Mouse (Mus musculus): ENCODE data around the gene Snx9. TPM values are rescaled to one million over a fixed set of nuclear protein-coding genes. Genes with fewer than 3 reads are reported as not detected.

Gene Snx9
- polyA plus RNA-seq, 3 experiments from 2014 or later, result 2.1 to 2.6 (median 2.6) TPM

DNA sequence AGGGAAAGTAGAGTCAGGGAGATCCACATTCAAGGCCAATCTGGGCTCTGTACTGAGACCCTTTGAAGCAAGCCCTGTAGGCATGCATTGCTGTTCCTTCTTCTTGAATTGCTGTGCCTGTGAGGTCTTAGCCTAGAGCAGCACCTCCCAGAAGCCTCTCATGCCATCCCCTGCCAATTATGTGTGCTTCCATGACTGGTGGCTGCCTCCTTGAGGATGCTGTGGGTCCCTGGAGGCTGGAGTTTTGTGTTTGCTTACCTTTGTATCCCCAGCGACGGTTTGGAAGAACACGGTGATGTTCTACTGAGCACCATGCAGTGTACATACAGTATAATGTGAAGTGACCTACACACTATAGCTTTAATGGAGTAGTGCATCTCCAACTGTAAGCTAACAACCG lies 4.2 kb downstream of the Snx9 start:
- no peak for ATAC-seq

DNA sequence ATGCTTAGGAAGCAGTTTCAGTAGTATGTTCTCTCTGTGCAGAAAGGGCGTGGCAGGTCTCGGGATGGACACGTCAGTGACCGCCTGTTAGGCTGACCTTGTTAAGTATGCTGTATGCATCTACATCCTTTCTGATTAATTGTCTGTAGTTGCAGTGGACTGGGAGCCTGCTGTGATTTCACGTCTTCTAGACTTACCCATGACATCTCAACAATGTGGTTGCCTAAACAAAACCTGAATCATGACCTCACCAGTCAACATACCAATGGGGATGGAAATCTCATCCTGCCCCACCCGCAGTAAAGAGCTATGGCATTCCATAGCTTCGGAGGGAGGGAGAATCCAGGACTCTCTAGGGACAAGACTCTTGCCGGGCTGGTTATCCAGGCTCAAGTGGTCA lies 5.0 kb downstream of the Snx9 start:
- no peak for ATAC-seq

DNA sequence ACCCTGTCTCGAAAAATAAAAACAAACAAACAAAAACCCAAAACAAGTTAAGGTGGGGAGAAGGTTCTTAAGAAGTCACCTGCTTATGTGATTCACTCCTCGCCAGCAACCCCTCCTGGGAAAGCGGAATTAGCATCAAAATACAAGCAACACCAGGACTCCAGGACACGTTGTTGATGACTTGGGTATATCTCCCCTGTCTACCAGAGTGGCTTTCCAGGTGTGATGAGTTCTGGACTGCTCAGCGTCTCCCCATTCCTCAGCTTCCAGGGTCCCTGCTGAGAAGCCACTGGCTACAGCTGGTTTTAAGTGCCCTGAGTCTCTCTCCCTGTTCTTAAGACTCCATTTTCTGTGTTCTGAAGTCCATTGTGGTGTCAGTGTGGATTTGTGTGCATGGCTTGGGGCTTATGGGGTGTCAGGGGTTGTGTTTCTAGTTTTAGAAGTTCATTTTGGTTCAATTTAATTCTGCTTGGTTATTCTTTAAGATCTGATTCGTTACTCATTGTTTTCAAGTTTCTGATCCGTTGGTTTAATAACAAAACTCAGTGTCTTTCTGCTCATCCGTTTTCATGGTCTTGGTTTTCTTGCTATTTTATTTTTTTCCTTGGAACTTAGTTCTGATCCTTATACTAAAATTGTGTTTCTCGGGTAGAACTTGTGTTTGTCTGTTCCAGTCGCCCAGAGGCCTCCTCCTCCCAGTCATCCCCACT lies 7.7 kb downstream of the Snx9 start:
- ATAC-seq, result no peak

DNA sequence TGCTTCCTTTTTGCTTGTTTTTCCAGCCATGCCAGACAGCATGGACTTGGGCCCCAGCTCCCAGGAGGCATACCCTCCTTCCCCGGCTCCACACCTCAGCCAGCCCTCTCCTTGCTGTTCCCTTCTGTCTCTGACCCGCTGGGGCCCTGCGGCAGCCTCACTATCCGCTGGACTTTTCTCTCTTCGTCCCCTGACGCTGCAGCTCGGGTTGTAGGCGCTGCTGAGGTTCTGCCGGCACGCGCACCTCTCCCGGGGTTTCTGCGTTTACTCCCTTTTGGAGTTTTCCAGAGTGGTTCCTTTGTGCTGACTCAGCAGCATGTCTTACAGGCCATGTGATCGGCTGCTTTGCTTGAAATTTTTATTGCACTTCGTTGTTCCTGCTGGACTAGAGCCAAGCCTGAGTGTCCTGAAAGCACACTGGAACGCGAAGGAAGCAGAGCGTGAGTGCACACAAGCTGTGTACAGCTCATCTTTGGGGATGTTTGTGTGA lies 8.3 kb downstream of the Snx9 start:
- ATAC-seq, result no peak

DNA sequence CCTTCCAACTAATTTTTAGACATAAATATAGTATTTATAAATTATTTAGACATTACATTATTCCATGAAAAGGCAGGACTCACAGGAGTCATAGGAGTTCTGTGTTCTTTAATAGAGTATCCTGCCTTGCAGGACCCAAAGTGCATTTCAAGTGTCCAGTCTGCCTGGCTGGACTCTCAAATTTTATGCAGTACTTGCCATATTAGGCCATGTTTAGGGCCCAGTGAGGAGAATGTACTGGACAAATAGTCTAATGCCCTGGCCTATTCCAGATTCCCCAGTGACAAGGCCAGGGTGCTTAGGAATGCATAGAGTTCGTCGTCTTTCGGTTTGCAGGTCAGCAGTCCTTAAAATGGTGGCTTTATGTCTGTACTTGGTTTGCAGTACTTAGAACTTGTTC lies 8.9 kb downstream of the Snx9 start:
- no peak for ATAC-seq

DNA sequence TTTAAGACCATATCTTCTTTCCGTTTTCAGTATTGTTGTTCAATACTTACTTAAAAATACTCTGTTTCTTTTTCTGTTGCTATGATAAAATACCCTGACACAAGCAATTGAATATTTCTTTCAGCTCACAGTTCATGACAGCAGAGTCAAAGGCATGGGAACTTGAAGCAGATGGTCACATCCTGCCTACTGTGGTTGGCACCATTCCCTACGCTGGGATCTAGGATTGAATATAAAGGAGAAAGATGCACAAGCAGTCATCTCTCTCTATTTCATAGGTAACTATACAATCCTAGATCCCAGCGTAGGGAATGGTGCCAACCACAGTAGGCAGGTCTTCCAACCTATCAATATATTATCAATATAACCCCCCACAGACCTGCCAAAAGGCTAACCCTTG lies 9.3 kb downstream of the Snx9 start:
- ATAC-seq, result no peak

DNA sequence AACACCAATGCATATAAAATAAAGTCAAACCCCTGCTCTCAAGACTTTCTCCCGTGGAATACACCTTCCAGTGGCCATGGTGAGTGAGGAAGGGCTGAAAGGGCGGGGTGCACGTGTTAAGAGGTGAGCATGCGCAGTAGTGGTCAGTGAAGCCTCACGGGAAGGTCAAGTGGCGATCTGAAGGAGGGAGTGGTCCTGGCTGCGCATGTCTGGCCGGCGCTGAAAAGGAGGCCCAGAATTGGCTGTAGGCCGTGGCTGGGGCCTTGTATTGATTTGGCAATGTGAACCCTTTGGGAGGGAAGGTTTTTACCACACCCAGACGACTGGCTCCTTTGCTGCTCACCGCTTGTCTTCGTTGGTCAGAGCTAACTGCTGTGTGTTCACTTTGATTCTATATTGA lies 12.8 kb downstream of the Snx9 start:
- no peak for ATAC-seq

DNA sequence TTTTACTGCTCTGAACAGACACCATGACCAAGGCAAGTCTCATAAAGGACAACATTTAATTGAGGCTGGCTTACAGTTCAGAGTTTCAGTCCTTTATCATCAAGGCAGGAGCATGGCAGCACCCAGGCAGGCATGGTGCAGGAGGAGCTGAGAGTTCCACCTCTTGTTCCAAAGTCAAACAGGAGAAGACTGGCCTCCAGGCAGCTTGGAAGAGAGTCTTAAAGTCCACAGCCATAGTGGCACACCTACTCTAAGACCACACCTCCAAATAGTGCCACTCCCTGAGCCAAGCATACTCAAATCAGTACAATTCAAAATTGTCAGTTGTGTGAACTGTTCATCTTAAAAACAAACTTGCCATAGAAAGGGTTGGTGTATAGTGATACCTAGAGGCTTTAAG lies 14.4 kb downstream of the Snx9 start:
- no peak for ATAC-seq

DNA sequence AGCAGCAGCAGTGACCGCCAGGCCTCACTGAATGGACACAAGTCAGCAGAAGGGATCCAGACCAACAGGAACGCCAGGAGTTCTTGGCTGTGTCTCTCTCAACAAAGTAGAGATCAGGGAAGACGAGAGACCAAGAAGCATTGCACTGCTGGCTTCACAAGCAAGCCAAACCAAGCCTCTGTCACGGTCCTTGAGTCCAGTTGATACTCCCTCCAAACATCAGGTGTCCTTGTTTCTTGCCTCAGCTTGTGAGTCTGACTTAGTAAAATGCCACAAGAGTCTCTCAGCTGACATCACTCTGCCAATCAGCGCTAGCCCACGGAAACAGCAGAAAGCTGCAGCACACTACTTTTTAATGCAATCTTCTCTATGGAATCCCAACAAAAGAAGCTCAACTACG lies 15.3 kb downstream of the Snx9 start:
- no peak for ATAC-seq

DNA sequence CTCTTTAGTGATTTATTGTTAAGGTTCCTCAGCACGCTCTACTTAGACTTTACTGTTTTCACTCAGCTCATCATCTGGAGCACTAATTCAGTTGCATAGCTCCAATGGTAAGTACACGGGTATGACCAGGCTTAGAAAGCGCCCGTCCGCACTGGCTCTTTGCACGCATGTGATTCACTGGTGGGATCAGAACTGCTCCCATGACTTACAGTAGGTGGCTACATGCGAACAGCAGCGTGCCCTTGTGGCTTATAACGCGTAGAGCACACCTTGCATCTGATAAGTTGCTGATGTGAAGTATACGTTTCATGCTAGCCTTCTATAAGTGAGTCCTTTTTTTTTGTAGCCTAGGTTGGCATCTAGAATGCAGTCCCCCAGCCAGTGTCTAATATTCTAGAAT lies 16.1 kb downstream of the Snx9 start:
- ATAC-seq, result no peak

DNA sequence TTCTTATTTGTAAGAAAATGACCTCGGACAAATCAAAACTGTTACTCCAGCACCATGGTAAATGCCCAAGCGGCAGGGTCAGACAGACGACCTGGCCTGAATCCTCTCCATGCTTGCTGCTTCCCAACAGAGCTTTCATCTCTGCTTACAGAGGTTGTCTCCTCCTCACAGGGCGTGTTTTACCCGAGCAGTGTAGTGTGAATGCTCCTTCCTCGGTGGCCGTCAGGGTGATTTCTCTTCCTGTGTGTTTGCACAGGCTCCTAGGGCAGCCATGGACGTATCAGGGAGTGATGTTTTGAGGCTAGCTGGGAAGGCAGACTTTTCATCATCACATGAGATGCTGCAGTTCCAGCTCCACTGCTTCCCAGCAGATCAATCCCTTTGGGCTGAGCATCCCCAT lies 17.1 kb downstream of the Snx9 start:
- no peak for ATAC-seq

DNA sequence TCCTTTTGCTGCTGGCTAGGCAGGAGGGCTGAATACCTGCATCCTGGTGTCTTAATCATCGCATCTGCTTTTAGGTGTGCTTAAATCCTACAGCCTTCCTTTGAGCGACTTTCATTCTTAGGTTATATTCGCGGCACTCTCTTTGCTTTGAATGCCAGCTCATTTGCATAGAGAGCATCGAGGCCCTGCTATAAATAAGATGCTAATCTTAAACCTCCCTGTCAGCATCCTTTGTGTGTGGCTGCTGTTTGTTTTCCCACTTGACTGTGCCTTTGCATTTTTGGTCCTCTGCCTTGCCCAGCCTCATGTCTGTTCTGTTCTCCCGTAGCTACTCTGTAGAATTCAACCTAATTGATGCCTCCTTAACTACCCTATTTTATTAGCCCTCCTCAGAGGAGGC lies 21.2 kb downstream of the Snx9 start:
- no peak for ATAC-seq

DNA sequence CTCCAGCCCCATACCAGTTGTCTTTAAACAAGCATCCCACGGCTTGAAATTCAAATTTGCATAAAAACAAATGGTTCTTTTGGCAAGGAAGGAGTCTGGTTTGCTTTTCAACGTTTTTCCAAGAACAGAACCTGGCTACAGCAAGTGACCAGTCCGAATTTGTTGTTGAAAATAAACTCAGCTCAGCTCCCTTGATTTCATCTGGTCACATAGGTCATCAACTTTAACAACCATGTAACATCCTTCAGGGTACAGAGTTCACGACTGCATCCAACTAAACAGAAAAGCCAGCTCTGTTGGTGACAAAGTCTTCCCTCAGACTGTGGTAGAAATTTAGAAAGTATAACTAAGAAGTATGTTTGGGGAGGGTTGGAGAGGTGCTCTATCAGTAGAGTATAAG lies 21.7 kb downstream of the Snx9 start:
- no peak for ATAC-seq

DNA sequence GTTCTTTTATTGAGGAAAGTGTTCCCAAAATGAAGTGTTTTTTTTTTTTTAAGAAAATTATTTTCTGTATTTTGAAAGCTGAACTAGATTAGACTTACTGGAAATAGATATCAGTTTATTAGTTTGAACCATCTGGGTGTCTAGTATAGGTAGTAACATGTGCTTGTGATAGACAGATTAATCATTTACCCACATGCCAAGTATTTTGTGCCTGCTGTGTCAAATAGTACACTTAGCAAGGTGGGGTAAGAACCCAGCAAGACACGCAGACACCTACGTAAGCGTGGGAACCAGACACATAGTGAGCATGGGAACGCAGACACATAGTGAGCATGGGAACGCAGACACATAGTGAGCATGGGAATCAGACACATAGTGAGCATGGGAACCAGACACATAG lies 22.6 kb downstream of the Snx9 start:
- ATAC-seq, result no peak

DNA sequence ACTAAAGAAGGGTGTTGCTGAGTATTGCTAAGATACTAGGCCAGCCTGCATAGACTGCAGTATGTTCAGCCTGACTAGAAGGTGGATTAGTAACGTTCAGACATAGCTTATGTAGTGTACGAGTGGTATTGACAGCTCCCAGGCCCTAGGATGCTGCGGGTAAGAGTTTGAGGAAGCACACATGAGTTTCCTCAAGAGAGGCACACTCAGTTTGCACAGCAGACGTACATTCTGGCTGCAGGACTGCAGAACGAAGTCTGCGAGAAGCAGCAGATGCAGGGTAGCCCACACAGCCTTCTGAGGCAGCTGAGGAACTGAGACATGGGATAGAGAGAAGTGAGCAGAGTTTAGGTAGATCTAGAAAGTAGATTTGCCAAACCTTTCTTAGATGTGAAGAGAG lies 26.3 kb downstream of the Snx9 start:
- ATAC-seq, result no peak

DNA sequence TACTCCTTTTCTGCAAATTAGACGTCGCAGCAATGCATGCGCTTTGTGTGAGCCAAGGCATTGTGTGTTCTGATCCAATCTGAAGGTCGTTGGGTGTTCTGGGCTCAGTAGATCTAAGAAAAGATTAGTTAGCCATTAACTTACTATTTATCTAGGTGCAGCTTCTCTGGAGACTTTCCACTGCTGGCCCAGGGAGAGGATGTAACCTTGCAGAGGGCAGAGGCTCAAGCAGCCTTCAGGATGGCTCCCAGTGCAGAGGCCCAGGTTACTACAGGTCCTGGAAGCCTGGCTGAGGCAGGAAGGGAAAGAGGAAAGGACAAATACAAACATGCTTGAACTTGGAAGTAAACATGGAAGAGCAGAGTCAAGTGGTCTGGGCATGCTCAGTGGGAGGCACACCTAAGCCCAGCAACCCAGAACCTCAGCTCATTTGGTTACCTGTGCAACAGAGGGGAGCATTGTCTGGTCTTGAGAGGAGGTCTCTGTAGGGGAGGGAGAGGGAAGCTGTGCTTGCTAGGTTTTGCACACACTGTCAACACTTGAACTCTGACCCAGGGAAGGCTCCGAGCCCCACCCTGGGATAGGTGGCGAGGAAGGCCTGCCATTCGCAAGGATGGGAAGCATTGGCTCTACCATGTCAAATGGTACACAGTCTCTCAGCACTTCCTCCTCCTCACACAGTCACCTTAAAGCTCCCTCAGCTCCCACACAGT lies 27.3 kb downstream of the Snx9 start:
- no peak for ATAC-seq

DNA sequence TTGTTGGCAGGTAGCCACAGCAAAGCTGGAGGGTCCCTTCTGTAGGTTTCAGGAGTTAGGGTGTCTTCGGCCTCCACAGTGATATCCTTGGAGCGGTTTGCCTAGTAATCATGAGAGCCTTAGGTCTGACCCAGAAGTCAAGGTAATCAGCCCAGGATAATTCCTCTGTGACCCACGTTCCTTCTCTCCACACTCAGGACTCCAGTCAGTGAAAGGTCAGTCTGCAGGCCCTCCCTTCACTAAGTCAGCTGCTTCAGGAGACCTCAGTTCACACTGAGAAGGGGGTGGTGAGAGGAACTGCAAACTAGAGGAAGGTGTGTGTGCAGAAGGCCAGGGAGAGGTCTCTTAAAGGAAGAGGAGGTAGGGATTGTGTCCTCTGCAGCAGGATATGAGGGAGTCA lies 28.3 kb downstream of the Snx9 start:
- no peak for ATAC-seq

DNA sequence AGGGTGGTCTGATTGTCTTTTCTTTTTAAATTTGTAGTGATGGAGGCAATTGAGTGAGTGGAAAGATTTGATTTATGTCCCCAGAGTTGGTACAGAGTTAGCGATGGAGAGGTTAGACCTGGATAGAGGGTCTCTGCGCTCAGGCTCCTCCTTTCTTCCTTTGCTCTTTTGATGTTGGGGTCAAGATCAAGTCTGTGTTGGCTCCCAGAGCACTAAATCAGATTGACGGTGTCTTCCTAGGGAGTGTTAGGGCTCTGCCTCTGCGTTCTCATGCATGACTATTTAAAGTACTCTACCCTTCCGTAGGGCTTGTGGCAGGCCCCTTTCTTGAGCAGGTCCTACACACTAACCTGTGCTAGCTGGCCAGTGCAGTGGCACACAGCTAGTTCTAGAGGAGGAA lies 28.9 kb downstream of the Snx9 start:
- ATAC-seq, result no peak

DNA sequence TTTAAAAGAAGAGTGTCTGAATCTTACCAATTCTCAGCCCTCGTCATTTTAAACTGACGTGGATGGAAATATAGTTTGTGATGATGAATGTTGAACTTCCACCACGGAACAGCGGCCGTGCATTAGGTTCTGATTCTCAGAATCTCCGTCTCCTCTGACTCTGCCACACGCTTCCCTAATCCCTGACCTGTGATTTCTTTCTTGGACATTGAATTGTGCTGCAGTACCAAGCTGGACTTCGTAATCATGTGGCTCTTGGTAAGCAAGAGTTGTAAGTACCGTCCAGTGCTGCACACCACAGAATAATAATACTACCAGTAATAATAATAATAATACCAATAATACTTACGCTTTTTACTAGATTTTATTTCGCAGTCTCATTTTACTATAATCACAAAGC lies 29.6 kb downstream of the Snx9 start:
- no peak for ATAC-seq

DNA sequence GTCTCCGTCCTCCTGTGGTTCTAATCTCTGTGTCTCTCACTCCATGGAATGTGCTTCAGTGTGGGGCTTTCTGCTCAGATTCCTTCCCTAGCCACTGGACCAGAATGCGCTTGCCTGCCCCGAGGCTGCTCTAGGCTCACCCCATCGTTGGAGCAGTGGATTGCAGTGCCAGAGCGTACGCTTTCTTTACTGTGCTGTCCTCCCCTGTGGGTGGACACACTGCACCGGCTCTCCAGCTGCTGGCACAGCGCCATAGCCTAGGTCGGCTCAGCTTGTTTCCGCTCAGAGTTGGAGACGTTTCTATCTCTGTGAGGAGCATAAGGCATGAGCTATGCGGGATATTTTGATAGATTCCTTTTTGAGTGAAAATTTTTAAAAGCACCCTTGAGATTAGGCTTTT lies 31.4 kb downstream of the Snx9 start:
- ATAC-seq, result no peak

DNA sequence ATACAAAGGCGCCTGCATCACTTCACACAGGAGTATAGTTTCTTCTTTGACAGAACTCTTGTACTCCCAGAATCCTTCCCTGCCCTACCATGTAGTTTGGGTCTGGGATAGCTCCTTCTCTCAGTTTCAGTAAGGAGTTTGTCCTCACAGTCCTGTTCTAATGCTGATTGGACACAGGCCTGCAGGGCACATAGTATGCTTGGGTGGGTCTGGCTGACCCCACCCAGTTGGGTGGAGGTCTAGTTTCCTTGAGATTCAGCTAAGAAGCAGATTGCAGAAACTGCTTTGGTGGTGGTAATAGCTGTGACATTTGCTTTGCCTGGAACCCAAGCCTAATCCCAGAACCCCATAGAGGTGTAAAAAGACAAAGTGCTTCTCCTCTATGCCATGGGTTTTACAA lies 33.4 kb downstream of the Snx9 start:
- no peak for ATAC-seq

DNA sequence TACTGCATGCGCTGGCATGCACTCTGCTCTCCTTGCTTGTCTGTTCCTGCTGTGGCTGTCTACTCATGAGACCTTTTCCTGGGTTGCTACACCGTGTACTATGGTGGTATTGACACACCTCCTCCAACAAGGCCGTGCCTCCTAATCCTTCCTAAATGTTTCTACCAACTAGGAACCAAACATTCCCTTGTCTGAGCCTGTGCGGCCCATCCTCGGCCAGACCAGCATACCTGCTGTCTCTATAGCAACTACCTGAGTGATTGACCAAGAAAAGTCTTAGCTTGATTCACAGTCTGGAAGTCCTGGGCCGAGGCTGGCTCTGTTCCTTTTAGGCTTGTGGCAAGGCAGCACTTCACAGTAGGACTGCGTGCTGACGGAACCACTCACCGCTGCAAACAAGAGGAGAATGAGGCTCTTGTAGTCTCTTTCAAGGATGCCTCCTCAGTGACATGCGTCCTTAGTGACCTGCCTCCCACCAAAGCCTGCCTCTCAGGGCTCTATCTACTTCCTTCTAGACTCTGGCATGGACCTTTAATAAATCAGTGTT lies 36.6 kb downstream of the Snx9 start:
- ATAC-seq, result no peak

DNA sequence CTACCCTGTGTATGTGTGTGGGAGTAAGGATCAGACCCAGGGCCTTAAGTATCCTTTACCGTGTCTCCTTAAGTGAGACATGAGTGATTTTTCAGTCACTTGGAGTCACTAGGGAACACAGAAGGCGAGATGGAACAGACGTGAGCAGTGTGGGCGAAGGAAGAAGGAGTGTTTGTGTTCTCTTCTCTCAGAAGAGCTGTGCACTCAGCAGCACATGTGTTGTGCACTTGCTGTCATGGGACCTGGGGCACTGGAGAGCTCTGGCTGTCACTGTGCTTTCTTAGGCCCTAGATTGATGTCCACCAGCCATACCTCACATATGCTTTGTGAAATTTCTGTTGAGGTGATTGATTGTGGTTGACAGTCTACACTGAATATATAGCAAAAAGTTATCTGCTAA lies 37.7 kb downstream of the Snx9 start:
- no peak for ATAC-seq

DNA sequence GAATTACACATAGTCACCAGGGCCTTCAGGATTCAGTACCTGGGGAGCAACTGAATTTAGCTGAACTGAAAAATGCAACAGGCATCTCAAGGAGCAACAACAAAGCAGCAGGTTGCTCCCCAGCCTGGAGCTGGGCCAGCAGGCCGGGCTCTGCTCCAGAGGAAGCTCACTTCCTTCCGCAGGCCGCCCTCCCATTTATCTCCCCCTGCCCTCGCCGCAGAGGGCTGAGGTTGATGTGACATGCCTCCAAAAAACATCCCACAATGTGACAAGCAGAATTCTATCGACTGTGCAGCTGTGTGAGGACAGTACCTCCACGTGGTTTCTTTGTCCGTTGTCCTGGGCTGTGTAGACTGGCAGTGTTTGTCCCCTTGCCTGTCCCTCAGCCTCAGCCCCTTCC lies 44.3 kb downstream of the Snx9 start:
- no peak for ATAC-seq
